Mouse (Mus musculus): ENCODE measurements around the gene Gm5868. TPM values are rescaled to one million over a fixed set of nuclear protein-coding genes. Genes with fewer than 3 reads are reported as not detected.
A peak's percentile ranks its signal among the peaks of the same experiment; 100 is the strongest.
"Not testable (repeated sequence)": the region's sequence is repeated elsewhere in the genome, so short reads cannot be mapped to it uniquely, and the experiment has no call there.

The Gm5868 gene
- 3.5 and 4.6 TPM in 2 replicates for polyA plus RNA-seq (2012; rRNA removed)

- no peak for TF ChIP-seq CTCF (IDR thresholded peaks at IDR 0.05; ENCODE audit: borderline replicate concordance, extremely low read depth, insufficient read depth, insufficient read length)
- TF ChIP-seq POLR2A (IDR thresholded peaks at IDR 0.05; ENCODE audit: borderline replicate concordance, extremely low read depth, insufficient read depth, insufficient read length, poor library complexity, severe bottlenecking), result no peak
- peak; percentile 47 for DNase-seq (ENCODE audit: low read depth)
Observed at GRCm38 (mm10) chr5:72587192-72587681, at the start of gene Gm5868. Gene Gm5868, minus strand, starts transcription at chr5:72587551.

- DNase-seq (ENCODE audit: low read depth), result no peak
- TF ChIP-seq POLR2A (IDR thresholded peaks at IDR 0.05; ENCODE audit: borderline replicate concordance, extremely low read depth, insufficient read depth, insufficient read length, poor library complexity, severe bottlenecking) (no peak), CTCF (IDR thresholded peaks at IDR 0.05; ENCODE audit: borderline replicate concordance, extremely low read depth, insufficient read depth, insufficient read length) (no peak)
Observed at GRCm38 (mm10) chr5:72636576-72636975, 49.2 kb upstream of the Gm5868 start.

GRCm38 (mm10) chr5:72636122-72636521, 48.8 kb upstream of the Gm5868 start:
- DNase-seq (ENCODE audit: low read depth), result no peak
- TF ChIP-seq POLR2A (IDR thresholded peaks at IDR 0.05; ENCODE audit: borderline replicate concordance, extremely low read depth, insufficient read depth, insufficient read length, poor library complexity, severe bottlenecking), result no peak
- no peak for TF ChIP-seq CTCF (IDR thresholded peaks at IDR 0.05; ENCODE audit: borderline replicate concordance, extremely low read depth, insufficient read depth, insufficient read length)

- DNase-seq (ENCODE audit: low read depth), result no peak
- TF ChIP-seq CTCF (IDR thresholded peaks at IDR 0.05; ENCODE audit: borderline replicate concordance, extremely low read depth, insufficient read depth, insufficient read length) (no peak), POLR2A (IDR thresholded peaks at IDR 0.05; ENCODE audit: borderline replicate concordance, extremely low read depth, insufficient read depth, insufficient read length, poor library complexity, severe bottlenecking) (no peak)
Observed at GRCm38 (mm10) chr5:72634791-72635271, 47.5 kb upstream of the Gm5868 start.

DNA sequence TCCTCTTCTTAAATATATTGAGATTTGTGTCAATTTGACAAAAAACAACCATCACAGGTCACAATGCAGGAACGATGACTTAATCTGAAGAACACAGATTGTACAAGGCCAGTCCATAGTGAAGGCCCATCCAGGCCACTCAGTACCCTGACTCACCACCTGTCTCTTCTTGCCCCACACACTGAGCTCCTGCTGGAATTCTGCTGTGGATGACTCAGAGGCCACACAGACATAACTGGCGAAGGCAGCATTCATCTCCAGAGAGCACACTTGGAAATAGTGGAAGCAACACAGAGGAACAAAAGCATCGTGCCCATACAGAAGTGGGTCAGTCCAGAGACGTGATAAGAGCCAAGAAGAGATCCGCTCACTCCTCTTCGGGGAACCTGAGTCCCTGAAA, 42.7 kb upstream of the Gm5868 start:
- DNase-seq (ENCODE audit: low read depth), result no peak
- no peak for TF ChIP-seq CTCF (IDR thresholded peaks at IDR 0.05; ENCODE audit: borderline replicate concordance, extremely low read depth, insufficient read depth, insufficient read length)
- no peak for TF ChIP-seq POLR2A (IDR thresholded peaks at IDR 0.05; ENCODE audit: borderline replicate concordance, extremely low read depth, insufficient read depth, insufficient read length, poor library complexity, severe bottlenecking)

- no peak for DNase-seq (ENCODE audit: low read depth)
- TF ChIP-seq CTCF (IDR thresholded peaks at IDR 0.05; ENCODE audit: borderline replicate concordance, extremely low read depth, insufficient read depth, insufficient read length), result no peak
- TF ChIP-seq POLR2A (IDR thresholded peaks at IDR 0.05; ENCODE audit: borderline replicate concordance, extremely low read depth, insufficient read depth, insufficient read length, poor library complexity, severe bottlenecking), result no peak
Observed at GRCm38 (mm10) chr5:72621022-72621421, 33.7 kb upstream of the Gm5868 start.

GRCm38 (mm10) chr5:72617413-72617812, 30.1 kb upstream of the Gm5868 start:
- TF ChIP-seq POLR2A (IDR thresholded peaks at IDR 0.05; ENCODE audit: borderline replicate concordance, extremely low read depth, insufficient read depth, insufficient read length, poor library complexity, severe bottlenecking) (no peak), CTCF (IDR thresholded peaks at IDR 0.05; ENCODE audit: borderline replicate concordance, extremely low read depth, insufficient read depth, insufficient read length) (no peak)
- no peak for DNase-seq (ENCODE audit: low read depth)

- TF ChIP-seq CTCF (IDR thresholded peaks at IDR 0.05; ENCODE audit: borderline replicate concordance, extremely low read depth, insufficient read depth, insufficient read length), result no peak
- no peak for DNase-seq (ENCODE audit: low read depth)
Observed at GRCm38 (mm10) chr5:72603138-72603537, 15.8 kb upstream of the Gm5868 start.

GRCm38 (mm10) chr5:72601006-72601405, 13.7 kb upstream of the Gm5868 start:
- DNase-seq (ENCODE audit: low read depth), result peak; percentile 56
- TF ChIP-seq POLR2A (IDR thresholded peaks at IDR 0.05; ENCODE audit: borderline replicate concordance, extremely low read depth, insufficient read depth, insufficient read length, poor library complexity, severe bottlenecking) (no peak), CTCF (IDR thresholded peaks at IDR 0.05; ENCODE audit: borderline replicate concordance, extremely low read depth, insufficient read depth, insufficient read length) (peak; percentile 52; the same call in 1 of the 2 replicates)

DNA sequence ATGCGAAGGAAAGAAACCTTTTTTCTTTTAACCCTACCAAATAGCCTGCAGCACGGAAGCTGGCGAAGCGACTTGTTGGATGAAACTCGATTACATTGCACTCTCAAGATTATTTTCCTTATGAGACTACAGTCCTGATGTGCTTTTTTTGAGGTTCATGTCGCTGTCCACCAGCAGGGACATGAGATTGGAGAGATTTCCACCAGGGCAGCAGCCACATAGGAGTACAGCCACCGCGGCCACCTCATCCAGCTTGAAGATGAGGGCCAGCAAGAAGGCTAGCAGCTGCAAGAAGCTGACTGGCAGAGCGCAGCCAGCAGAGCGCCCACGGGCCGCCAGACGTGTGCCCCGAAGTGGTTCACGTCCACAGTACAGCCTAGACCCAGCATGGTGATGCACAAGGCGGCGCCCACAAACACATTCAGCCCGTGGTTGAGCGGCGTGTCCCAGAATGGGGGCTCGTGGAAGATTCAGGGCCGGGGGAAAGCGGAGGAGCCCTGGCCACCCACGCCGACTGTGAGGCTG, 622 bp downstream of the Gm5868 start:
- peak; percentile 30 for DNase-seq (ENCODE audit: low read depth)

- DNase-seq (ENCODE audit: low read depth), result not testable (repeated sequence)
- TF ChIP-seq CTCF (IDR thresholded peaks at IDR 0.05; ENCODE audit: borderline replicate concordance, extremely low read depth, insufficient read depth, insufficient read length), result peak; percentile 8; the same call in 1 of the 2 replicates
Observed at GRCm38 (mm10) chr5:72586122-72586521, 1.2 kb downstream of the Gm5868 start.

DNA sequence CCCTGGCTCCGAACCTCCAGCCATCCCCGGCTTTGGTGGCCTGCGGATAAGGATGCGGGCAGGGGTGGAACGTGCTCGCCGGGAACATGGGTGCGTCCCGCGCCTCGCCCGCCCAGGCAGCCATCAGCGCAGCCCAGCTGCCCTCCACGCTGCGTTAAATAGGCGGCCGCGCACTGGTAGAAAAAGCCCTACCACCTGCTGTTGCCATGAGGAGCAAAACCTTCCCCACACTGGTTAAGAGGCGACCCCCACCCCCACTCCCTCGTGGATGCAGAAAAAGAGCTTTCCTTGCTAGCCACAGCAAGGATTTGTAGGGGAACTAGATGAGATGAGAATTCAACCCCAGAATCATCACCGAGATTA, 6.4 kb downstream of the Gm5868 start, which contains the start of gene Zar1:
Gene Zar1 (minus strand): TSS at position 285 of the 363 bp plus-strand sequence.
- peak; percentile 30 for DNase-seq (ENCODE audit: low read depth)

DNA sequence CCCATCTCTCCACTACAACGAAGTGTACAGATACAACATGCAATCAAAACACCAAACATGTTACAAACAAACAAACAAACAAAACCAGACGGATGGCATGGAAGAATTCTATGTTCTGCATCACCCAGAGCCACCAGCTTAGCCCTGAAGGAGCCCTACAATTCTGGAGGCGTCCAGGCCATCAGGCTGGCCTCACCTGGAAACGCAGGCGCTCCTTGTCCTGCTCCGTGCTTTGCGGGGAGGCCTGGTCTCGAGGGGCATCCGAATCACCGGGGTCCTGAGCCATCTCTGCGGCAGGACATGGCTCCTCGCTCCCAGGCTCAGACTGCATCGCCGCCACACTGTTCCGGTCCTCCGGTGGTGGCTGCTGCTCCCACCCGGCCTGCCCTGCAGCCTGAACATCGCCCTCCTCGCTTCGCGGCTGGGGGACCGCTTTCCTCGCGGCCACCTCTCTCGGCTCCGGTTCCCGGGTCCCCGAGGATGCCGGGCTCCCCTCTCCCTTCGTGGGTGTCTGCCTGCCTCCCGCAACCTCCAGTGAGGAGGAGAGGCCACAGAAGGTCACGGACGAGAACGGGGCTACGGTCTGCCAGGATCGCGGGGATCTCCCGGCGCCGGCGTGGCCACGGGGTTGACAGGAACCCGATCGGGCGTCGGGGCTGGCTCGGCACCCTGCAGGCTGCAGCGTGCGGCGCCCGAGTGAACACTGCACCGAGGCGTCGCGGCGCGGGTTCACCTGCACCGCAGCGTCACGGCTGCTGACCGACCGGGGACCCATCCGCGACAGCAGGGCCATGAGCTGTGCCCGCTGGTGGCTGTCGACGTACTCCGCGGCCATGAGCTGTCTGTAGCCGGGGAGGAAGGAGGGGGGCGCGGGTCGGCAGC, 7.0 kb downstream of the Gm5868 start:
- peak; percentile 34 for DNase-seq (ENCODE audit: low read depth)

DNA sequence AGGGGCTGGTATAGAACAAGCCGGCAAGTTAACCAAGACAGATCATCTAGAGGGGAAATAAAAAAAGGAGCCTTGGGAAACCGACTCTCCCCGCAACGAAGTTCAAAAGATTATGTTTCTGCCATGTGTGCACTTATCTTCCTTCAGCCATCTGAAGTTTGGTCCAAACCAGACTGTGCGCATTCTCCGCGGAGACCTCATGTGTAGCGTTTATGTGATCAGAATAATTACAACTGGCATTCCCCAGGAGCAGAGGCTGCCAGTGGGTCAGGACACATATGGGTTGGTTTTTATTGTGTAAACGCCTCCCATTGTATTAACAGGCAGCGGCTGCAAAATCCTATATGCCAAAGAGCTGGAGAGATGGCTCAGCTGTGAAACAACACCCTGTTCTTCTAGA, 7.8 kb downstream of the Gm5868 start:
- DNase-seq (ENCODE audit: low read depth), result peak; percentile 55
